Mouse (Mus musculus): ENCODE results near the gene Rnf8.
"Not testable (repeated sequence)": the region's sequence is repeated elsewhere in the genome, so short reads cannot be mapped to it uniquely, and the experiment has no call there.

The Rnf8 gene

DNA sequence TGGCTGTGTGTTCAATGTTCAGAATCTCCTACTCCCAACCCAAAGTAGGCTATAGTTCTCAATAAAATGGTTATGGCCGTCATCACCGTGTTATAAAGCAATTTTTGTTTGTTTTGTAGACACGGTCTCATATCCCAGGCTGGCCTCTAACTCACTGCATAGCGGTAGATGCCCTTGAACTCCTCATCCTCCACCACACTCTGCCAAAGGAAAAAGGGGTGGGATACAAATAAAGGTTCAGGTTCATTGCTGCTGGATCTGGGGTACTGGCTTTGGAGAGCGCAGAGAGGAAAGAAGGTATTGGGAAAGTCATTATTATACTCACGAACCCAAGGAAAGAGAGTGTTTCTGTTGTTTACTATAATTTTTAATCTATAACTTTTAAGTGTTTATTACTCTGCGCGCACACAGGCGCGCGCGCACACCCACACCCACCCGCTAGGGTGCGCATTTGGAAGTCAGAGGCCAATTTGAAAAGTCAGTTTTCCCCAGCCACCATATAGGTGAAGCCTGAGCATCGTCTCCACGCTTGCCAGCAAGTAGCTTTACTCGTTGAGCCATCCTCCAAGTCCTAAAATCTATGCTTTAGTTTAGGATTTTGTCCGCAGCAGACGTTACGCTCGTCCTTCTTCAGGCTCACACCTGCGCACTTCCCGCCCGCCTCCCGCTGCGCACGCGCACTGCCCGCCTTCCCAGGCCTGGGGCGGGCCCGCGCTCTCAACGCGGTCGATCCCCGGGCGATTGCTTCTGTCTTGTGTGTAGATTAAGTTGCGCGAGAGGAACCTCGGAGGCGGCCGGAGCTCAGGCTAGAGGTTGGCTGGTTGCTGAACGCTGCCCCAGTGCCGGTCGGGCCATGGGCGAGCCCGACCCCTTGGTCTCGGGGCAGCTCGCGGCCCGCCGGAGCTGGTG, at the start of gene Rnf8, which contains the start of gene Gm28043:
TSS of gene Rnf8 (plus strand) at position 676 of the 909 bp plus-strand sequence.
TSS of gene Gm28043 (plus strand) at position 762 of the 909 bp plus-strand sequence.
- DNase-seq (ENCODE audit: low read depth, low spot score), result peak; percentile 98

DNA sequence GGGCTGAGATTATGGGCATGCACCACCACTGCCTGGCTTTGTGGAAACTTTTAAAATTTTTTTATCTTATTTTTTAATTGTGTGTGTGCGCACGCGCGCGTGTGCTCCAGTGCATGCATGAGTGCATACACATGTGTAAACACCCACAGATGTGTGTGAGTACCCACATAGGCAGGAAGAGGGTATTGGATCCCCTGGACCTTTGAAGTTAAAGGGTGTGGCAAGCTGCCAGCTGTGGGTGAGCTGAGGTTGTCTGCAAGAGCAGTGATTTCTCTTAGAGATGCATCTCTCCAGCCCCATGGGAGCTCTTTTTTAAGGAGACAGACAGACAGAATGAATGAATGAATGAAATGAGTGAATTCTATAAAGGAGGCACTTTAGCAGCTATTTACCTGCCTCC, 49.1 kb upstream of the Rnf8 start:
- no peak for DNase-seq (ENCODE audit: low read depth, low spot score)

DNA sequence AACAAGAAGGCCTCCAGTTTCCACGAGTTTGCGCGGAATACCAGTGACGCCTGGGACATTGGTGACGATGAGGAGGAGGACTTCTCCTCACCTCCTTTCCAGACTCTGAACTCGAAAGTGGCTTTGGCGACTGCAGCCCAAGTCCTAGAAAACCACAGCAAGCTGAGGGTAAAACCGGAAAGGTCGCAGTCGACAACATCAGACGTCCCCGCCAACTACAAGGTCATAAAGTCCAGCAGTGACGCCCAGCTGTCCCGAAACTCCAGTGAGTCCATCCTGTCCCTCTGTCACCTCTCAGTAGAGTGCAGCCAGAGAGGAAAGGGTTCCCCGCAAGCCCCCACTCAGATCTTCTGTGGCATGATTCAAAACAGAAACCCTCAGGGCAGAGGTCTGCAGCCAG, 46.2 kb upstream of the Rnf8 start:
- no peak for DNase-seq (ENCODE audit: low read depth, low spot score)

DNA sequence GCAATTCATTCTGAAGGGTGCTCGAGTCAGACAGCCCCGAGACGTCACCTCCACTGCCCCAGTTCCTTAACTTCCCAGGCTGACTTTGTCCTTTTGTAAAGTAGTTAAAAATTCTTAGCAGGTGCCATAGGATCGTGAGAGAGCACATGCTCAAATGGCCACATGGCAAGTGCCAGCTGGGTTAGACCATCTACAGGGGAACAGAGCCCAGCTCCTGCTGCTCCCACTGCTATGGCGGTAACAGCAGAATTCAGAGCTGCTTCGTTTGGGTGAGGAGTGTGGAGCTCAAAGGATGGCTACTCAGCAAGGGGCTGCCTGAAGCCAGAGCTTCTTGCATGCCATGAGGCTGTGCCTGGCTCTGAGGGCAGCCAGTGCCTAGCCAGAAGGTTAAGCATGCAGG, 44.8 kb upstream of the Rnf8 start:
- no peak for DNase-seq (ENCODE audit: low read depth, low spot score)

DNA sequence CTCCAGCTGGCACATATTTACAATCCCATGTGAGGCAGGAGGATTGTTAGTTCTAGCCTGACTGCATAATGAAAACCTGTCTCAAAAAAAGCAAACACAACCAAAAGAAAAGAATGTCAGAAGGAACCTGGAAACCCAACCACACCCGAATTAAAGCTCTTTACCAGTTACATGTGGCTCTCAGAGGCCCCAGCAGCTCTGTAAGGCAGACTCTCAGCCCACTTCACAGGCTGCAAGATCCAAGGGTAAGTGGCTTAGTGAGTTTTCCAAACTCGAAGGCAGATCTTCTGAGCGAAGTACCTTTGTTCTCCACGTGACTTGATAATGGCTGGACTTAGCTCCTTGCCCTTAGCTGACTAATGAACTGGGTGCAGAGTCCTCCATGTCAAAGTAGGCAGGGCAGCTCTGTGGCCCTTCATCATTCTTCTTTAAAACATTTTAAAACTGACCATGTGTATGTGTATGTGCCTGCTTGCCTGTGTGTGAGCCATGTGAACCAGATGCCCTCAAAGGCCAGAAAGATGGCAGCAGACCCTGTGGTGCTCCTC, 34.9 kb upstream of the Rnf8 start:
- no peak for DNase-seq (ENCODE audit: low read depth, low spot score)

DNA sequence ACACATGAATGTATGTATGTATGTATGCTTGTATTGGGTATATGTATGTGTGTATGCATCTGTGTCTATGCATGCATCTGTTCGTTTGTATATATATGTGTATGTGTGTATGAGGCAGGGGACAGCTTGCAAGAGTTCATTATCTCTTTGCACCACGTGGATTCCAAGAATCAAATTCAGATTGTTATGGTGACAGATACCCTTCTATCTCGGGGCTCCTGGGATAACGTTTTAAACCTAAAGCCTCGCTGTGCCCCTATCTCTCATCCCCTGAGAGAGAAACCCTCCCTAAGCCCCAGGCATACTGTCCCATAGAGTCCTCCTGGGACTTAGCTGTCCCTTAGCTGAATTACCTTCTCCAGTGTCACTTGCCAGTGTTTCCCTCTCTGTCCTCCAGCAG, 31.0 kb upstream of the Rnf8 start:
- no peak for DNase-seq (ENCODE audit: low read depth, low spot score)

DNA sequence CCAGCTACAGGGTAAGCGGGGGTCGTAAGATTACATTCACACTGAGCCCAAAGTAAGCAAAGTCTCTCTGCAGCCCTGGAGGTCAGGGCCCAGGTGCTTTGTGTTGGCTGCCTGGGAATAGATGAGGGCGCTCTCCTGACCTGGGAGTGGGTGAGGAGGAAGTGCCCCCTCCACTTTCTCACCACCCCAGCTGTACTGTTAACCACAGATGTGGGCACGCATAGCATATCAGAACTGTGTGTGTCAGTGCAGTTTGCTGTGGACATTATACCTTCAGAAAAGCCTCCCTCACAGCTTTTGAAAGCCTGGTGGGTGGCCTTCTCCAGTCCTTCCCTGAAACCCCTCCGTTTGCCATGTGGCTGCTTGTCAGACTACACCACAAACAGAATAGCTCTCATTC, 30.3 kb upstream of the Rnf8 start:
- DNase-seq (ENCODE audit: low read depth, low spot score), result no peak

DNA sequence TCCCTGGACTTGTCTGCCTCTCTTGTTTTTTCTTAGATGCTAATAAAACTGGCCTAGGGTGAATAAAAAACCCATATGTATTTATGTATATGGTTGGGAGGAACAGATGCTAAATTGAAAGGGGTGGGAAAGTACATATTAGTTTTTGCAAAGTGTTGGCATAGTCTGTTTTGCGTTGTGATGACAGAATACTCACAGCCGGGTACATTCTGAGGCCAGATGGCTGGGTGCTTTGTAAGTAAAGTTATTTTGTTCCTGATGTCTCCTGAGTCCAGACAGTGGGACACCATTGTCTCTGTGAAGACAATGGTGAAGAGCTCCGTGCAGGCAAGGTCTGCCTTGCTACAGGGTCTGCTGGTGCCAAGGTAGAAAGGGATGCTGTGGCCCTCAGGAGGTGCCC, 29.9 kb upstream of the Rnf8 start:
- DNase-seq (ENCODE audit: low read depth, low spot score), result no peak

DNA sequence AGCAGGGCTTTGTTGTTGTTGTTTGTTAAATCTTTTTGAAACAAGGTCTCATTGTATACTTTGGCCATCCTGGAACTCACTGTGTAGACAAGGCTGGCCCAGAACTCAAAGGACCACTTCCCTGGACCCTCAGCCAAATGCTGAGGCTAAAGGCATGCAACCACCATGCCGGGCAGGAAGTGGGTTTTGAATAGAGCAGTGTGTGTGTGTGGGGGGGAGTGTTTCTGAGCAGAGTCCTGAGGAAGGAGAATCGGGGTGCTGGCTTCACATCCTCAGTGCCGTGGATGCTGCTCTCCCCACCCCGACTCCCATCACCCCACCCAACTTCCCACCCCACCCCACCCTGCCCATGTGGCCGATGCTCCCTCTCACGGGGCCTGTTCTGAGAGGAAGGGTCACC, 29.1 kb upstream of the Rnf8 start:
- no peak for DNase-seq (ENCODE audit: low read depth, low spot score)

DNA sequence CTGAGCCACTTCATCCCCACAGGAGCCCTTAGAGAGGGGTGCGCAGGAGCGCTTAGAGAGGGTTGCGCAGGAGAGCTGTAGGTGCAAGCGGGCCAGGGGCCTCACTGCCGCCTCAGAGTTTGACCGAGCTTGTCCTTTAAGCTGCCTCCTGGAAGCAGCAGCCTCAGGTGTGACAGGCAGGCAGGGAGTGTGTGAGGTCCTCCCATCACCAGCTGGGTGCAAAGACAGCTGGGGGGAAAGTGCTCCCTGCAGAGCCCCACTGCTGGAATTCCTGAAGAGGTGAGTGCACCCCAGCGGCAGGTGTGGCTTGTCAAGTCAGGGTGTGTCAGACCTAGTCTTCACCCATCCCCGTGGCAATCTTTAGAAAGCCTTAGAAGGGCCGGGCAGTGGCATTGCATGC, 27.7 kb upstream of the Rnf8 start:
- DNase-seq (ENCODE audit: low read depth, low spot score), result no peak

DNA sequence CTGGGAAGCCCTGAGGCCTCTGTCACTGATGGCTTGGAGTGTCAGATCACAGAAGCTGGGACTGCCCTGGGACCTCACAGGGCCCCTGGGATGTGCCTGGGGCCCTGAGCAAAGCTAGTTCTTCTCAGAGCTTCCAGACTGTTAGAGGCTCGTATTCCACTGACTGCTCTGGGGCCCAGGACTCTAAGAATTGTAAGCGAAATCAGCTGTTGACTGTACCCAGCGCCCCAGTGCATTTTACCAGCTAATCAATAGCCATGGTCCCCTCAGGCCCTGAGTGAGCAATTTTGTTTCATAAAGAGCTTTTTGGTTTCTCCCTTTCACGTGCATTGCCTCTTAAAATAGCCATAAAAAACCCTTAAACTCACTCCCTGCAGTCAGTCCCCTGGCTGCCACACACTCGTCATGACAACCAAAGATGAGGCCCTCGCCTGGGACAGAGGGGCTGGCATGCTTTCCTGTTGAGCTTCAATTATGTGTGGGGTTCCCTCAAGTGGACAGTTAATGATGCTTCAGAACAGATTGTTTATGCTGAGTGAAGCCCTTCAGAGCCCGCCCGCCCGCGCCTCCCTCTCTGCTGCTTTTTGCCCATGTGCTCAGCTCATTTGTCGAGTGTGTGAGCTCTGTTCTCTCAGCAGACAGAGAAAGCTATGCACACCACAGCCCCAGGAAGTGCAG, 25.2 kb upstream of the Rnf8 start:
- no peak for DNase-seq (ENCODE audit: low read depth, low spot score)

DNA sequence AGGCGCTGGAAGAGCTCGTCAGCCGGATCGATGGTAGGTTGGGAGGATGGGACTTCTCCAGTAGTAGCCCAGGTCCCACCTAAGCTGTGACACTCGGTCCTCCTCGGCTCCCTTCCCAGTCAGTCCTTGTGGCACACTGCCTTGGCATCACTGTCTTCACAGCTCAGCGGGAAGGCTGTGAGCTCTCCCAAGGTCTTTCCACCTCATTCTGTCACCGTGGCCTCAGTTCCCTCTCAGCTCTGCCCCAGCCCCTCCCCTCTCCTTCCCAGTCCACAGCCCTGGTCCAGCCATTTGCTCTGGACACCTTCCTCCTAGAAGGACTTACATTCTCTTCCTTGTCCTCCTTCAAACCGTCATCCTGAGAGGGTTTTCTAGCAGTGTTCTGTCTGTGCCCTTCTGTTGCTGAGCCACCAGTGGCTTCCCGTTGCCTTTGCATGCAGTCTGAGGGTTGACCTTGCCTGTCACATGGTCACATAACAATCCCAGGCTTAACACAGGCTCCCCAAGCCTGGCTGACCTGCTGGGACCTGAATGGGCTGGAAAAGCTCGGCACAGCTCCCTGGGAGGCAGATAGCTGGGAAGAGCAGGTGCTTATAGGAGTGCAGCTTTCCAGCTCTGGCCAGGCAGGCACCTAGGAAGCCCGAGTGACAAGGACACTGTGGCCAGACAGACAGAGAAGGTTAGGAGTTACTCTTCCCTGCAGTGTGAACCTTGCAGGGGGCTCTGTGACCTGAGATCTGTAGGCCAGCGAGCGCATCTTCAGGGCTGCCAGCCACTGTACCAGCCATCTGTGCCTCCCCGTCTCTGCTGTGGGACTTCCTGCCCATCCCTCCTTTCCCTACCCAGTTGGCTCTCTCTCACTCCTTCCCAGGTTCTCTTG, 18.5 kb upstream of the Rnf8 start:
- peak; percentile 71 for DNase-seq (ENCODE audit: low read depth, low spot score)

DNA sequence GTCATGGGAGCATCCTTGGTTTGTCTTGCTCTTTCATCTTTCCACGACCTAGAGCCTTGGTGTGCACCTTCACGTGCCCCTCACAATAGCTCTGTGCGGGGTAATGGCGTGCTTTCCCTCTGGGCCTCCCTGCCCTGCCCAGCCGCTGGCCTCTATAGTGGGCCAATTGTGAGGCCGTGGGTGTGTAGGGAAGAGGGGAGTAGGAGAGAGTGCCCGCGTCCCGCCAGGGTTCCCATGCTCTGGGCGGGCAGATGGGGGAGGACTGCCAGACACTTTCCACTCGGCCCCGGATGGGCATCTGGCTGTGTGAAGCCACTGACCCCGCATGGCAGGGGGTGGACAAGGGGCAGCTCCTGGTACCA, 17.8 kb upstream of the Rnf8 start:
- DNase-seq (ENCODE audit: low read depth, low spot score), result no peak

DNA sequence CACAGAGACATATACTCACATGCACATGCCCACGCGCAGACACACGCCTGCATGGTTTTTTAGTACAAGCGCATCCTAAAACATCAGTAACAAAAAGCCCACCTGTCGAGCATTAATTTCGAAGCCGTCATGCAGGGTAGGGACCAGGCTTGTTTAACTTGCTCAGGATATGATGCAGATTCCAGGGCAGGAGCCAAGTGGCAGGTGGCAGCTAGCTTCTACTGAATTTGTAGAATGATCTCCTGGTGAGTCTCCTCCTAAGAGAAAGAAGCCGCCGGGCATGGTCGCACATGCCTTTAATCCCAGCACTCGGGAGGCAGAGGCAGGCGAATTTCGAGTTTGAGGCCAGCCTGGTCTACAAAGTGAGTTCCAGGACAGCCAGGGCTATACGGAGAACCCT, 15.5 kb upstream of the Rnf8 start:
- no peak for DNase-seq (ENCODE audit: low read depth, low spot score)

DNA sequence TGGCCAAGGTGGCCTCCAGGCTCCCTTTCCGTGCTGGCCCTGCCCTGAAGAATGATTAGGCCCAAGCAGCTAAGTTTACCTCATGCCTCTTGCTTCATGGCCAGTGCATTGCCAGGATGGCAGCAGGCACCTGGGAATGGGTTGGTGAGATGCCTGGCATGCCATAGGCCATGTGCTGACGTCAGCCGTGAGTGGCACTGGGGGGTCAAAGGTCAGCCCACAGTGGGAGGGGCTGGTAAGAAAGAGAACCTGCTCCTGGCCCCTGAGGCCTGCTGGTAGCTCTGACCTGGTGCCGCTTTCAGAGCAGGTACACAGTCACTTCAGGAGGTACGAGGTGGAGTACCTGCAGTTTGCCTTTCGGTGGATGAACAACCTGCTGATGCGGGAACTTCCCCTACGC, 15.1 kb upstream of the Rnf8 start:
- DNase-seq (ENCODE audit: low read depth, low spot score), result no peak

DNA sequence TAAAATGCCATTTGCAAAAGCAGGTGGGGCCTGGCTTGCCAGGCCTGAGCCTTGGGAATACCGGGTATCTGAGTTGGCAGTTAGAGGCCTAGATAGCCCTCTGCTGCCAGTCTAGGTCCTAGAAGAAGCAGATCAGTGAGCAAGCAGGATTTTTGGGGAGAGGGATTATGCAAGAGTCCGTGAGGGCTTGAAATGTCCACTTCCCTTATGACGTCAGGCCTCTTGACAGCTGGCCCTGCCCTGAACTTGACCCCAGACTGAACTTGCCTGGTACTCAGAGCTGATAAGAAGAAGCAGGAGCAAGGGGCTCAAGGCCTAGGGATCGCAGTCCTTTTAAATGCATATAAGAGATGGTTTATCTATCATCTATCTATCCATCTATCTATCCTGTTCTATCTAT, 13.2 kb upstream of the Rnf8 start:
- DNase-seq (ENCODE audit: low read depth, low spot score), result no peak

DNA sequence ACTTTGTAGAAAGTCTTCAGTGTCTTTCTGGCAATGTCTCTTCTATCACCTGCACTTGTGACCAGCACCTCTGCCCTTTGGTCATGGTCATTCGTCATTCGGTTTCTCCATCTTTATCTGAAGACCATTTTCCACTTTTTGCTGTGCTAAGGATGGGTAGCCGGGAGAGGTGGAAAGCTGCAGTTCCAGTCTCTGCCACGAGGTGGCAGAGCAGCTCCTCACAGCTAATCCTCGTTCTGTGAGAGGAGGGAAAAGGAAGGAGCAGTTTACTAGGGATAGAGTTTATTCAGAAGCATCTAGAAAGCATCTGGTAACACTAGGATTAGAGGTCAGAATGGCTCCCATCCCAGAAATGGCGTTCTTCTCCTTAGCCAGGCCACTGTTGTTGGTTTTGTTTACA, 11.3 kb upstream of the Rnf8 start:
- DNase-seq (ENCODE audit: low read depth, low spot score), result peak; percentile 81

DNA sequence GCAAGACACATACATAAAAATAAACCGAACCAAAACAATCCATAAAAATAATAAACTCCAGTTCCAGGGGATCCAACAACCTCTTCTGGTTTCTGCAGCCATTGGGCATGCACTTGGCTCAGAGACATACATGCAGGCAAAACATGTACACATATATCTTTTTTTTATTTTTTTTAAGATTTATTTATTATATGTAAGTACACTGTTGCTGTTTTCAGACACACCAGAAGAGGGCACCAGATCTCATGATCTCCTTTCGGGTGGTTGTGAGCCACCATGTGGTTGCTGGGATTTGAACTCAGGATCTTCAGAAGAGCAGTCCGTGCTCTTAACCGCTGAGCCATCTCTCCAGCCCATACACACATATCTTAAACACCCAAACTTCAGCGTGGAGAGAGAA, 1.1 kb upstream of the Rnf8 start:
- not testable (repeated sequence) for DNase-seq (ENCODE audit: low read depth, low spot score)

DNA sequence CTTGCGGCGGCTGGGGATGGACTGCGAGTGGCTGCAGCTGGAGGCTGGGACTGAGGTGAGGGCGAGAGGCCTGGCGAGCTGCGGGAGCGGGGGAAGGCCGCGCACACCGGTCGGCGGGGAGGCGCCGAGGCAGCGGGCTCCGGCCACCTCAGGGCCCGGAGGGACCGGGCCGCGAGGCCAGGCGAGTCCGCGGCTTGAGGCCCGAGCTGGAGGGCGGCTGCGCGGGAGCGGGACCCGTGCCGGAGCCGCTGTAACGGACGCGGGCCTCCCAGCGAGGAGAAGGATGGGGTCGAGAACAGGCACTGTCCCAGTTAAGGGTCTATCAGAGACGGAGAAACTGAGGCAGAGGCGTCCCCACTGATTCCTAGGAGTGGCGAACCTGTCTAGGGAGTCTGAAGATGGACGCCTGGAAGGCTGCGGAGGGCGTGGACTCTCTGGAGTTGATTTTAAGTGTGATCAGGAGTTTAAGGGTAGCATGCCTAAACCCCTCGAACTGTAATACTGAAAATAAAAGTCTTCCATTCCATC, 498 bp downstream of the Rnf8 start:
- no peak for DNase-seq (ENCODE audit: low read depth, low spot score)

DNA sequence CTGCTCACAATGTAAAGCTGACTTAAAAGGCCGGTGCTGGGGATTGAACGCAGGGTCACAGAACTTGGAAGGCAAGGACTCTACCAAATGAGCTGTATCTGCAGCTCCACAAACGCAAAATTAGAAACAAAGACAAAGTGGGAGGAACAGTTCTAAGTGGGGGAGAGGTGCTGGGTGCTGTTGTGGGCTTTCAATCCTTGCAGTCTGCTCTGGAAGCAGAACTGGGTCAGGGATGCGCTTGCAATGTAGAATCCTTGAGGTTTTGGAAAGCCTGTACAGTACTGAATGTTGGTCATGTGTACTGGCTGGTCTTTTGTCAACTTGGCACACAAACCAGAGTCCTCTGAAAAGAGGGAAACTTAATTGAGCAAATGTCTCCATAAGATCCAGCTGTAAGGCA, 1.0 kb downstream of the Rnf8 start:
- no peak for DNase-seq (ENCODE audit: low read depth, low spot score)

DNA sequence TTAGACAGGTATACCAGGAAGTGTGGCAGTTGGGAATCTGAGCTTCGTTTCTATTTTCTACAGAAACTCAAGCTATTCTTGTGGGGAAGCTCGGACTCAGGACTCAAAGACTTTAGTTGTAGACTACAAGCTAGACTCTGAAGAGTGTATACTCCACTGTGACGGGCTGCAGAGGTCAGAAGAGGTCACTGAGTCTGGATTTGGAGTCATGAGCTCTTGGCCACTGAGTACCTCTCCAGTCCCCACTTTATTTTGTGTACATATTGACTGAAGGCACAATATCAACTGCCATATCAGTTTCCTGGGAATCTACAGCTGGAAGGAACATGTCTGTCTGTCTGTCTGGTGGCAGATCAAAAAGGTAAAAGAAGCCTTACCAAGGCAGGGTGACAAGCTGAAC, 4.6 kb downstream of the Rnf8 start:
- no peak for DNase-seq (ENCODE audit: low read depth, low spot score)

DNA sequence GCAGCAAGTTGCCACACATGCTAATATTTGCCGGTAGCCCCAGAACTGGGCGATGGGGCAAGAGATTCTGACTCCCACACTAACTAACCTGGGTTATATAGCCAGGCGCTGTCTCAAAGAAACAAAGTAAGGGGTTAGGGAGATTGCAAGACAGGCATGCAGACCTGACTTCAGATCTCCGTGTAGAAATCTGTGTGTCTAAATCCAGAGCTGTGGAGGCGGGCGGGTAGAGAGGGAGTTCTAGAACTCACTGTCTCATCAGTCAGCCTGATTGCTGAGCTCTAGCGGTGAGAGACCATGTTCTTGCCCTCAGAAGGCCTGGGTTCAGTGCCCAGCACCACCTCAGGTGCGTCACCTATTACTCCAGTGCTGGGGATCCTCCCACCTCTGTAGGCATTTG, 8.9 kb downstream of the Rnf8 start:
- DNase-seq (ENCODE audit: low read depth, low spot score), result no peak

All from ZHBTc4 (cell line).